Mouse (Mus musculus): ENCODE measurements around the gene Ttll4. TPM values are rescaled to one million over a fixed set of nuclear protein-coding genes. Genes with fewer than 3 reads are reported as not detected.

Gene Ttll4
- polyA plus RNA-seq, 1 experiment from 2014 or later = 26.1 TPM

DNA sequence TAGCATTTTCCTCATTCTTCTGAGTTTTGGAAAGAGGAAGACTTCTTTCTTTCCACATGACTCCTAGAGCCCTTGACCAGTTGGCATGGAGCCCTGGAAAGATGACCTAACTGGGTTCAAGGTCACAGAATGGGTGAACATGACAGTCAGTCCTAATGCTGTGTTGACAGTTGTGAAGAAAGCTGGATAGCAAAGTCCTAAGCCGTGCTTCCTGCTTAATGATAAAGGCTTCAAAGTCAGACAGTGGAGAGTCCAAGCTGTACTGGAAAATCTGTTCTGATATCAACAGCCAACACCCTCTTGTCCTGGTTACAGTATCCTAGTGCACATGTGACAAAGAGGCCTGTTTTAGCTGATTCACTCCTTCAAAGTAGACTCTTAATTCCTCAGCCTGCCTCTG is 37.2 kb downstream of the Ttll4 start:
- peaks cover 66% of the 10 kb centered on the region for H3K36me3 ChIP-seq (ENCODE audit: control insufficient read depth, insufficient read depth, low read length)

DNA sequence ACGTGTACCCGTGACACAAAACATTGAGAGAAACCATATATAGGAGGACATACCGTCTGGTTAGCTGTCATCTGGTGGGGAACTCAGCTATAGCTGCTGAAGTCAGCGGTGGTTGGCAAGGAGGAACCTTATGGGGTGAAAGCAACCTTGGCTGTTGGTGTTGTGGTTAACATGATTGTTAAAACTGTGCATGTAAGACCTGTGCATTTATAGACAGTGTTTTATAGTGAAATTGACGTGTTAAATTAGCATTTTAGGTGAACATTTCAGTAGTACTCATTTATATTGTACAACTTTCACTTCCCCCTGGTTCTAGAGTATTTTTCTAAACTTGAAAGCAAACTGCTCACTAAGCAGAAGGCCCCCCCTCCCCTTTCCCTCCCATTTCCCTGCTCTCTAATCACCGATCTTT is 40.6 kb downstream of the Ttll4 start:
- Histone ChIP-seq H3K27me3 (ENCODE audit: control insufficient read depth, insufficient read depth, low read length) (no peaks in the 10 kb centered on the region), H3K4me2 (replicated peaks; ENCODE audit: low read depth, low read length) (no peak overlapping the region), H3K36me3 (ENCODE audit: control insufficient read depth, insufficient read depth, low read length) (peaks cover 42% of the 10 kb centered on the region), H3K27ac (ENCODE audit: low read depth, low read length) (no peak overlapping the region), H3K9me3 (ENCODE audit: control insufficient read depth, low read length) (no peaks in the 10 kb centered on the region), H3K4me3 (ENCODE audit: low read length) (no peak overlapping the region), H3K4me1 (ENCODE audit: control insufficient read depth, insufficient read depth, low read length) (no peaks in the 10 kb centered on the region), H3K9ac (ENCODE audit: low read depth, low read length) (no peak overlapping the region)
- ATAC-seq (ENCODE audit: low FRiP score, low TSS enrichment) = no peak
- 90% methylated on average over 6 of the region's 6 CpGs for WGBS

More for the DNA sequence above, 37.2 kb downstream of the Ttll4 start:
- Histone ChIP-seq H3K4me1 (ENCODE audit: control insufficient read depth, insufficient read depth, low read length) (no peaks in the 10 kb centered on the region), H3K4me2 (replicated peaks; ENCODE audit: low read depth, low read length) (no peak overlapping the region), H3K9ac (ENCODE audit: low read depth, low read length) (no peak overlapping the region), H3K27ac (ENCODE audit: low read depth, low read length) (no peak overlapping the region), H3K27me3 (ENCODE audit: control insufficient read depth, insufficient read depth, low read length) (no peaks in the 10 kb centered on the region), H3K9me3 (ENCODE audit: control insufficient read depth, low read length) (no peaks in the 10 kb centered on the region), H3K4me3 (ENCODE audit: low read length) (no peak overlapping the region)
- 87% methylated on average over 1 of the region's 1 CpGs for WGBS
- ATAC-seq (ENCODE audit: low FRiP score, low TSS enrichment) = no peak

DNA sequence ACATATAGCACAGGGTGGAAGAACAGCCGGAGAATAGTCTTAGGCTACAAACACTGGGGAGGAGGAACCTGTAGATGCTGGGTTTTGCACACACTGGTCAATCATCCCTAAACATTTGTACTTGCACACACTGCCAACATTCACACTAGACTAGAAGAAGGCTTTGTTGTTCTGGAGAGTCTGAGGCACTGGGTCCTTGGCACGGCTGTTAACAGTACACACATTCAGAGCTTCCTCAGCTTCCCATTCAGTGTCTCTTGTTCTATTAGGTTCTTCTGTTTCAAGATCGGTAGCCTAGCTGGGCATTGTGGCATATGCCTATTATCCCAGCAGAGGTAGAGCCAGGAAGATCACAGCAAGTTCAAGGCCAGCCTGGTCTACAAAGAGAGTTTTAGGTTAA is 42.6 kb downstream of the Ttll4 start:
- no peak overlapping the region for H3K4me3 ChIP-seq (ENCODE audit: low read length)
- no peaks in the 10 kb centered on the region for H3K4me1 ChIP-seq (ENCODE audit: control insufficient read depth, insufficient read depth, low read length)
- H3K4me2 ChIP-seq (replicated peaks; ENCODE audit: low read depth, low read length) = no peak overlapping the region
- peaks cover 22% of the 10 kb centered on the region for H3K36me3 ChIP-seq (ENCODE audit: control insufficient read depth, insufficient read depth, low read length)
- whole genome bisulfite sequencing = 80% methylated on average over 3 of the region's 3 CpGs
- H3K9ac ChIP-seq (ENCODE audit: low read depth, low read length) = no peak overlapping the region
- H3K27me3 ChIP-seq (ENCODE audit: control insufficient read depth, insufficient read depth, low read length) = no peaks in the 10 kb centered on the region
- H3K9me3 ChIP-seq (ENCODE audit: control insufficient read depth, low read length) = no peaks in the 10 kb centered on the region
- ATAC-seq (ENCODE audit: low FRiP score, low TSS enrichment) = no peak
- no peak overlapping the region; the same call in 1 of the 2 replicates for H3K27ac ChIP-seq (ENCODE audit: low read depth, low read length)

GRCm38 (mm10) chr1:74705016-74705415 is 43.5 kb downstream of the Ttll4 start:
- Histone ChIP-seq H3K4me2 (replicated peaks; ENCODE audit: low read depth, low read length) (no peak overlapping the region), H3K27ac (ENCODE audit: low read depth, low read length) (peak overlapping the region; percentile 25), H3K4me1 (ENCODE audit: control insufficient read depth, insufficient read depth, low read length) (no peaks in the 10 kb centered on the region), H3K9ac (ENCODE audit: low read depth, low read length) (no peak overlapping the region), H3K27me3 (ENCODE audit: control insufficient read depth, insufficient read depth, low read length) (no peaks in the 10 kb centered on the region), H3K36me3 (ENCODE audit: control insufficient read depth, insufficient read depth, low read length) (peaks cover 17% of the 10 kb centered on the region), H3K4me3 (ENCODE audit: low read length) (no peak overlapping the region), H3K9me3 (ENCODE audit: control insufficient read depth, low read length) (no peaks in the 10 kb centered on the region)
- ATAC-seq (ENCODE audit: low FRiP score, low TSS enrichment) = no peak
- WGBS = 42% methylated on average over 5 of the region's 5 CpGs

DNA sequence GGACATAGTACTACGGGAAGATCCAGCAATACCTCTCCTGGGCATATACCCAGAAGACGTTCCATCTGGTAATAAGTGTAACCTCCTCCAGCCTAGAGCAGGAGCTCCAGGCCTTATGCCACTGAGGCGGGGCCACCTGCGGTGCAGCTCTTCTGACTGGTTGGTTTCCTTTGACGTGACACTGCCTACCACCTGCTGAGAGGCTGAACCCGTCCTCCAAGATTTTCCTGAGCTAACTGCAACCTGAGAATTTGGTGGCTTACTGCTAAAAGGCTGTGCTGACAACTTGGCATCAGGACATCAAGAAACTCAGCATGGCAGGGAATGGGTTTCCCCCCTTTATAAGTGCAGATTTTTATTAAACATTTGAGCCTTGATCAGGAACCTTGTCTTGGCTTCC is 48.0 kb downstream of the Ttll4 start:
- H3K4me1 ChIP-seq (ENCODE audit: control insufficient read depth, insufficient read depth, low read length) = 0 out of 2 replicates have a peak, but pooled peaks cover 6% of the 10 kb centered on the region
- H3K4me2 ChIP-seq (replicated peaks; ENCODE audit: low read depth, low read length) = no peak overlapping the region
- no peak overlapping the region for H3K27ac ChIP-seq (ENCODE audit: low read depth, low read length)
- H3K9me3 ChIP-seq (ENCODE audit: control insufficient read depth, low read length) = no peaks in the 10 kb centered on the region
- no peaks in the 10 kb centered on the region for H3K36me3 ChIP-seq (ENCODE audit: control insufficient read depth, insufficient read depth, low read length)
- H3K9ac ChIP-seq (ENCODE audit: low read depth, low read length) = no peak overlapping the region
- no peak overlapping the region for H3K4me3 ChIP-seq (ENCODE audit: low read length)
- H3K27me3 ChIP-seq (ENCODE audit: control insufficient read depth, insufficient read depth, low read length) = no peaks in the 10 kb centered on the region
- WGBS = 39% methylated on average over 6 of the region's 6 CpGs
- no peak for ATAC-seq (ENCODE audit: low FRiP score, low TSS enrichment)

- H3K4me3 ChIP-seq (ENCODE audit: low read length) = no peak overlapping the region
- H3K27ac ChIP-seq (ENCODE audit: low read depth, low read length) = no peak overlapping the region
- no peaks in the 10 kb centered on the region for H3K9me3 ChIP-seq (ENCODE audit: control insufficient read depth, low read length)
- no peak overlapping the region for H3K4me2 ChIP-seq (replicated peaks; ENCODE audit: low read depth, low read length)
- no peaks in the 10 kb centered on the region for H3K27me3 ChIP-seq (ENCODE audit: control insufficient read depth, insufficient read depth, low read length)
- 0 out of 2 replicates have a peak, but pooled peaks cover 6% of the 10 kb centered on the region for H3K4me1 ChIP-seq (ENCODE audit: control insufficient read depth, insufficient read depth, low read length)
- 80% methylated on average over 4 of the region's 4 CpGs for WGBS
- no peak overlapping the region for H3K9ac ChIP-seq (ENCODE audit: low read depth, low read length)
- H3K36me3 ChIP-seq (ENCODE audit: control insufficient read depth, insufficient read depth, low read length) = no peaks in the 10 kb centered on the region
- ATAC-seq (ENCODE audit: low FRiP score, low TSS enrichment) = no peak
Measured at GRCm38 (mm10) chr1:74712046-74712445, 50.5 kb downstream of the Ttll4 start.

GRCm38 (mm10) chr1:74712461-74713098 is 51.0 kb downstream of the Ttll4 start:
- Histone ChIP-seq H3K4me1 (ENCODE audit: control insufficient read depth, insufficient read depth, low read length) (0 out of 2 replicates have a peak, but pooled peaks cover 6% of the 10 kb centered on the region), H3K4me2 (replicated peaks; ENCODE audit: low read depth, low read length) (peak overlapping the region; percentile 86), H3K36me3 (ENCODE audit: control insufficient read depth, insufficient read depth, low read length) (no peaks in the 10 kb centered on the region), H3K4me3 (ENCODE audit: low read length) (peak overlapping the region; percentile 55), H3K9ac (ENCODE audit: low read depth, low read length) (no peak overlapping the region), H3K9me3 (ENCODE audit: control insufficient read depth, low read length) (no peaks in the 10 kb centered on the region), H3K27me3 (ENCODE audit: control insufficient read depth, insufficient read depth, low read length) (no peaks in the 10 kb centered on the region), H3K27ac (ENCODE audit: low read depth, low read length) (no peak overlapping the region)
- WGBS = 39% methylated on average over 5 of the region's 5 CpGs
- ATAC-seq (ENCODE audit: low FRiP score, low TSS enrichment) = no peak

DNA sequence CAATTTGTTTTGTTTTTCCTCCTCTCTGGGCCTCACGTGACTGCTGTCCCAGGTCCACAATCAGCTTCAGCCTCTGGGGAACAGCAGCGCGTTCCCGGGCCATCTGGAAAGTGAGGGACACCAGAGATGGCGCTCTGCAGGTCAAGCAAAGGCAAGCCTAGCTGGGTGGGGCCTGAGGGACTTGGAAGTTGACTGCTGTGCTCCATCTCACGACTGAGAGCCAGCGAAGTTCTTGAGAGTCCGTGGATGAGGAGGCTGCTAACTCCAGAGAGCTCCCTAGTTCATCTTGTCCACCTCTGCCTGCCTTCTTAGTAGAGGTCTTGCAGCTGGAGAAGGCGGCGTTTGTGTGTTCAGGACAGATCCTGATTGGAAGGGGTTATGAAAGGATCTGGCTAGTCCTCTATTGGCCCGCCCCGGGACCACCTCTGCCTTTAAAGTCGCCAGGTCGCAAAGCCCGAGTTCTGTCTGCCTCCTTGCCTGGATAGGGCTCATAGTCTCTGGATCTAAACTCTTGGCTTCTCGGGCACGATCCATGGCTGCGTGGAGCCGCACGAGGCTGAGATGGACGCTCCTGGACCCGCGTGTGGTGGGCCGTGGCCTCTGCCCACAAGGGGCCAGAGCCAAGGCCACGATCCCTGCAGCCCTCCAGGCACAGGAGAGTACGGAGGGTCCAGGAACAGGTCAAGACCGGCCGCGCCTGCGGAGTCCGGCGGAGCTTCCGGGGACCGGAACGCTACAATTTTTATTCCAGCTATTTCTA is 51.7 kb downstream of the Ttll4 start, which contains the start of gene Cyp27a1:
Cyp27a1 (plus strand) TSS at position 476 of the 760 bp plus-strand sequence.
- H3K9me3 ChIP-seq (ENCODE audit: control insufficient read depth, low read length) = no peaks in the 10 kb centered on the region
- H3K4me3 ChIP-seq (ENCODE audit: low read length) = peak within 1 kb of the TSS; percentile 55
- 2% methylated on average over 35 of the region's 35 CpGs for WGBS
- H3K9ac ChIP-seq (ENCODE audit: low read depth, low read length) = peak within 1 kb of the TSS; percentile 71
- H3K4me1 ChIP-seq (ENCODE audit: control insufficient read depth, insufficient read depth, low read length) = 0 out of 2 replicates have a peak, but pooled peaks cover 6% of the 10 kb centered on the region
- peak within 1 kb of the TSS; percentile 13; the same call in 1 of the 2 replicates for H3K27ac ChIP-seq (ENCODE audit: low read depth, low read length)
- no peaks in the 10 kb centered on the region for H3K27me3 ChIP-seq (ENCODE audit: control insufficient read depth, insufficient read depth, low read length)
- ATAC-seq (ENCODE audit: low FRiP score, low TSS enrichment) = peak; percentile 92
- H3K4me2 ChIP-seq (replicated peaks; ENCODE audit: low read depth, low read length) = peak within 1 kb of the TSS; percentile 86
- no peaks in the 10 kb centered on the region for H3K36me3 ChIP-seq (ENCODE audit: control insufficient read depth, insufficient read depth, low read length)
